Mouse (Mus musculus) adrenal gland, adult 8-10 months (tissue): ENCODE measurements around the gene Traf3. TPM values are rescaled to one million over a fixed set of nuclear protein-coding genes. Genes with fewer than 3 reads are reported as not detected.

Experiments used
- DNase-seq: peaks from one replicate; pipeline ENCODE4 v3.0.0; 2022
- total RNA-seq, 4 experiments: library from RNA; stranded (reverse); gene quantifications; 2 replicates each; pipeline ENCODE4 v1.2.4; 2022

The Traf3 gene
- total RNA-seq, 4 experiments from 2014 or later: 29.8 to 36.7 (median 34.2) TPM

DNA sequence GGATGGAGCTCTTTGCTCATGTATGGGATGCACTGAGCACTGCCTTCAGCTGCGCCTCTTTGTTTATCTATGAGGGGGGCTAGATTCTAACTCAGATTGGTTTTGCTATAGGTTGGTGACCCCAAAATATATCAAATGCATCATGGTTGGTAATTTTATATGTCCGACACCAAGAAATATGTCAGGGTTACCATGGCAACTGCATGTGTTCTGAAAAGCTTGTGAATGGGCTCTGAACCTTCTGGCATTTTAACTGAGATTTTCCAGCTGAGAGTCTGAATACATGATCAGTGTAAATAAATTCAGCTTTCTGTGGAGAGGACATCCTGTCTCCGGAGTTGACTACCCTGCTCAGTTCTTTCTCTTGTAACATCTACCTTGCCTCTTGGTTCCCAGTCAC, 37.8 kb downstream of the Traf3 start:
- DNase-seq: no peak

DNA sequence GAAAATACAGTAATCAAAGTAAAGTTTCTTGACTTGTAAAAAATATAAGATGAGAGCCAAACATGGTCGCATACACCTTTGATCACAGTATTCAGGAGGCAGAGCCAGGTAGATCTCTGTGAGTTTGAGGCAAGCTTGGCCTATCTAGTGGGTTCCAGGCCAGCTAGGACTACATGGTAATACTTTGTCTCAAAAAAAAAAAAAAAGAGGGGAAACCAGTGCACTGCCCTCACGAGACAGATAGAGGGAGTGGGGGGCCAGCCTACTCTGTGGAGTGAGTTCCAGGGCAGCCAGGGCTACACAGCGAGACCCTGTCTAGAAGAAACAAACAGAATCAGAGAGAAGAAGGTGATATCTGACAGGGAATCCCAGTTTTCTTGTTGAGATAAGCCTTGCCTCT, 41.5 kb downstream of the Traf3 start:
- DNase-seq: no peak

DNA sequence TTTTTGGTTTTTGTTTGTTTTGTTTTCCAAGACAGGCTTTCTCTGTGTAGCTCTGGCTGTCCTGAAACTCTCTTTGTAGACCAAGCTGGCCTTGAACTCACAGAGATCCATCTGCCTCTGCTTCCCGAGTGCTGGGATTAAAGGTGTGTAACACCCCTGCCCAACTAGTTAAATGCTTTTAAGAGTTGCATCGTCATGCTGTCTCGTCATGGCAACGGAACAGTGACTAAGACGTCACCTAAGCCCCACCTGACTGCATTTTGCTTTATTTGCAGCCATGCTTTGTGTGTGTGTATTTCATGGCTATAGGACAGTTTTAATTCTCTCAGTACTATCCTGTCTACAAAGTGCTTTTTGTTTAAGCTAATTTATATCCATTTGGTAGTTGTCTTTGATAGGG, 45.6 kb downstream of the Traf3 start:
- DNase-seq: no peak

DNA sequence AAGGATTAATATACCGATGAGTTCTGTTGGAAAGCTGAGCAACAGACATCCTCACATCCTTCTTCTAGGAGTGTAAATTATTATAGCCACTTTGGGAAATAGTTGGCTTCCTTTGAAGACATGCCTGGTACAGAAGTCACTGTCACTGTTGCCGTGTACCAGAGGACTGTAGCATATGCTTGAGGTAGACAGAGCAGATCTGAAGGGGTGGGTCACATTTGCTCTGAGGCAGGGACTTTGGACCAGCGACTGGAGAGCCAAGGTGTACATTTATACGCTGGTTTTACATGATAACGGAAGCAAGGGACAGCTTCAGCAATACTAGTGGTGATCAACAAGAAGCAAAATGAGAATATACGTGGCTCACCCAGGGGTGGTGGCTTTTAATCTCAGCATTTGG, 52.7 kb downstream of the Traf3 start:
- DNase-seq: no peak

DNA sequence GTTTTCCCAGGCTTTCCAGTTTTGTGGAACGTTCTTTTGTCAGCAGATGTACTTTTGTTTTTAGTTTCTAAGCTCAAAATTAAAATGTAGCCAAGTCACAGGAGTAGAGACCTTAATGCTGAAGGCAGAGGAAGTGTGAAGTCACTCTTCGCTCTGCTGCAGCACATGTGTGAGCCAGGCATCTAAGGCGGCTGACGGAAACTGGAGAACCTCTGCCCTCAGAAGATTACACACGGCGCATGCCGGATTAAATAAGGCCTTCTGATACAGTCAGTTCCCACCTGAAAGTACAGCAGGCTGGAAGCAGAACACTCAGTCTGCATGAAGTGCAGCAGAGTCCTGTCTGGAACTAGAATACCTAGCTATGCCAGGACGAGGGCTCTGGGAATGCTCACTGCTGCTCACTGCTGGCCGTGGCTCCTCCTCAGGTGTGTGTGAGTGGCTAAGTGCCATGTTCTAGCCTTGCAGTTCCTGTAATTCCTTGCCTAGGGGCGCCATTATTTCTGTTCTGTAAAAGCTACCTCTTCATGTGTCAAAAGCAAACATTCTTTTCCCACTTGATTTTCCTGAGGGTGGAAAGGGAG, 59.1 kb downstream of the Traf3 start:
- no peak for DNase-seq

DNA sequence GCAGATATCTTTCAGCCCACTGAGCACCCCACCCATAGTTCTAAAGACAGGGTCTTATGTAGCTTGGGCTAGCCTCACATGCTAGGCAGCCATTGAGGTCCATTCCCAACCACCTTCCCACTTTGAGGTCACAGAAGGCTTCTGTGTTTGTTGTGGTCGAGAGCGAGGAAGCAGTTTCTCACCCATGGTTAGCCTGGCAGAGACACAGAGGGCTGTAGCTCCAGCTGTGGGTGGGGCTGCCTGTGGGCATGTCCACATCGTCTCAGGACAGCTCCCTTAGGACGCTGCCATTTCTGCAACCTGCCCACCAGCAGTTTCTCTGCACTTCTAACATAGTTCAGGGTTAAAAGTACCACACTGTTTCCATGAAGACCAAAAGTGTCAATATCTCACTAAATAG, 61.2 kb downstream of the Traf3 start:
- DNase-seq: no peak

DNA sequence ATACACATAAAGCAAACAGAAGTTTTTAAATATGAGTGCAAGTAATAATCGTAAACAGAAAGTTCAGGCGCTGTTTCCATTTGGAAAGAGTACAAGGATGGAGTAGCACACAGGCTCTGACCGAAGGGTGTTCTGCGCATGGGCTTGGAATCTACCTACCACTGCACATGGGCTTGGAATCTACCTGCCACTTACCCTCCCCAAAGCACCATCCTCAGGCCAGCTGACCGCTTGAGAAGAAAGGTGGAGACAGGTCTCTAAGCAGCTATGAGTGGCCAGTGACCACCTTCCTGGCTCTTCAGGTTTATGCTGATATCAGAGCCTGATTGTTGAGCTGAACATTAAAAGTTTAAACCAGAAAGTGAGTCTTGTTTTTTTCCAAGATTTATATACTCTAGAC, 62.3 kb downstream of the Traf3 start:
- DNase-seq: no peak

DNA sequence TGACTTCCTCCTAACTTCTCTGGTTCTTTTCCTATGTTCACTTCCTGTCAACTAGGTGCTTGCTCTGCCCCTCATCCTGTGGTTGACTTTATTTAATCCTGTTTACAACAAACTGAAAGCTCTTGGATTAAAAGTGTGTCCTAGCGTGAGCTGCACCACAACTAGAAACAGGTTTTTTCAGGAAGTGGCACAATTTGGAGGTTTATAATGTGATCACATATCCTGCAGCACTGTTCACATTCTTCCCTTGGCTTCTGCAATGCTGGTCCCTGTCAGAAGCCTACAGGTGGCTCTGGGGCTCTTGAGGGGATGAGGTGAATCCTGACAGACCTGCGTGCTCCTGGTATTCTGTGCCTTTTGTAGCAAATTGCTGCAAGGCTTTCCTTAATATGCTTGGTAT, 64.6 kb downstream of the Traf3 start:
- no peak for DNase-seq

DNA sequence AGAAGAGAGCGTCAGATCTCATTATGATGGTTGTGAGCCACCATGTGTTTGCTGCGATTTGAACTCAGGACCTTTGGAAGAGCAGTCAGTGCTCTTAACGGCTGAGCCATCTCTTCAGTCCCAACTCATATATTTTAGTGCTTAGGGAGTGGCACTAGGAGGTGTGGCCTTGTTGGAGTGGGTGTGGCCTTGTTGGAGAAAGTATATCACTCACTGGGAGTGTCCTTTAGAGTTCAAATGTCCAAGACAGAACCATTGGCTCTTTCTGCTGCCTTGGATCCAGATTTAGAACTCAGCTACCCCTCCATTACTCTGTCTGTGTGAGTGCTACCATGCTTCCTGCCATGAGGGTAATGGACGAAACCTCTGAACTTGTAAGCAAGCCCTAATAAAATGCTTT, 67.6 kb downstream of the Traf3 start:
- DNase-seq: no peak

DNA sequence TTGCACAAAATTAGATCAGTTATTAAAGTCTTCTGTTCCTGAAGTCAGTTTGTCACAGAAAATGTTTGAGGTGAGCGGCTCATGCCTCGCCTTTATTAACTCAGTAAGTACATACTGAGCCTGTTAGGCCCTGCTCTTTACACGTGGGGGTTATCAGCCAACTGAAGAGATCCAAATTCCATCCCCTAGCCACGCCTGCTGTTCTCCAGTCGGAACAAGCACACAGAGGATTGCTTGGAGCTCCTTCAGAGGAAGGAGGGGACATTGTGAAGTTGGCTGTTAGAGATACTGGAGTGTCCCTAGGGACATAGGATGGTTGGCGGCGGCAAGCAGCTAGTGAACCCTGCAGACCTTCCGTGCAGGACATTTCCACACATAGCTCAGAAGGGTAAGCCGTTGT, 68.2 kb downstream of the Traf3 start:
- DNase-seq: no peak

DNA sequence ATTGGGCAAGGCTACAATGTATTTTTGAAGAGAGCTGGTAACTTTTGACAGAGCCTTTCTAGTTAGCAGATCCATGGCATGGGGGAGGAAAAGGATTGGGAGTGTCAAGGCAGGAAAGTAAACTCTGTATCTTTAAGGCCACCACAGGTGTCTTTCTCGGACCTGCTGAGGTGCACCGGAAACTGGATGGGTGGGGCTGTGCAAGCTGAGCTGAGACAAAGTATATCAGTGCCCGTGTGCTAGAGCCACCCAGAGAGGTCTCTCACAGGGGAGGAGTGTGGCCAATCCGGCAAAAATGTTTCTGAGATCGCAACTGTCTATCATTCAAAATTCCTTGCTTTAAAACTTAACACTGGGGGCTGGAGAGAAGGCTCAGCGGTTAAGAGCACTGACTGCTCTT, 69.5 kb downstream of the Traf3 start:
- DNase-seq: no peak

DNA sequence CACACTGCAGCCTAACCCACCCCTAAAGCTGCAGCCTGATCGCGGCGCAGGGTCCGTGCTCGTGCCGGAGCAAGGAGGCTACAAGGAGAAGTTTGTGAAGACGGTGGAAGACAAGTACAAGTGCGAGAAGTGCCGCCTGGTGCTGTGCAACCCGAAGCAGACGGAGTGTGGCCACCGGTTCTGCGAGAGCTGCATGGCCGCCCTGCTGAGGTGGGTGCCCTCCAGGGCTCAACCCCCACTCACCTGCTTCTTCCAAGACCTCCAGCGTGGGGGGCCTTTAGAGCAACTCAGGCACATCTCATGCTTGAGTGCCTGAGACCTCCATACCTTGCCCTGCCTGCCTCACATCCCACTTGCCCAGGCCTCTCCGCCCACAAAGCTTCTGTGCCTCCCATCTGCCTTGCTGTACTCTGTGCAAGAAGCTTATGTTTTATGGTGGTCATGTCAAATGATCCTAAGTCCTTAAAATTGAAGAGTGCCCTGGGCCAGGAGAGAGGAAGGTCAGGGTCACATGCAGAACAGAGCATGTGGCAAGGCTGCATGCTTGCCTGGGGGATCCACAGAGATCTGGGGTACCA, 71.5 kb downstream of the Traf3 start:
- DNase-seq: no peak

DNA sequence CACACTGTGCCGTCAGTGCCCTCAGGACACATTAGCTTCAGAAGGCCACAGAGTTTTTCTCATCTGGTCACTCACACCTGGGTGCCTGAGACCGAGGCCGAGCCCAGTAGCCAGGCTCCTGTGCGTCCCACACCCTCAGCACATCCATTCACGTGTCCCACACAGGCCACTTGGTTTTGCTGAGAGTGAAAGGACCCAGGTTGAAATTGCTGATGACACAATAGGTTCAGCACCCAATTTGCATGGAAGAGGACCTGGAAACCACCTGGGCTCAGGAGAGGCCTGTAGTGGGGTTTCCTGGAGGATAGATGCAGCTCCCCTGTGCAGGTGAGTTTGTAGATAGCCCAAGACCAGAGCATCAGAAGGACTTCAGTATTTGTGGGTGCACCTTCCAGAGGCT, 72.2 kb downstream of the Traf3 start:
- no peak for DNase-seq

DNA sequence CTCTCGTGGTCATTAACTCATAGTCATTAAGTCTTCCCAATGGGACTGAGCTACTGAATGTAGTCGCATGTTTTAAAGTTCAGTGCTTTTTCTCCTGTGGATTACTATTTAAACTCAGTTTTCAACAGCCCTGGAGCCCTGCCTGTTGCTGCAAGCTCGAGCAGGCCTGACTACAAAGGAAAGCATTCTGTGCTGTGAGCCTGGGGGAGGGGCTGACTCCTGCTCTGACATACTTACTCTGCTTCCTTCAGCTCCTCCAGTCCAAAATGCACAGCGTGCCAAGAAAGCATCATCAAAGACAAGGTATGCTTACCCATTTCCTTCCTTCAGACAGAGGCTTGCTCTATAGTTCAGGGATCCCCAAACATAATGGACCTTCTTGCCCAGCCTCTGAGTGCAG, 72.6 kb downstream of the Traf3 start:
- DNase-seq: no peak

DNA sequence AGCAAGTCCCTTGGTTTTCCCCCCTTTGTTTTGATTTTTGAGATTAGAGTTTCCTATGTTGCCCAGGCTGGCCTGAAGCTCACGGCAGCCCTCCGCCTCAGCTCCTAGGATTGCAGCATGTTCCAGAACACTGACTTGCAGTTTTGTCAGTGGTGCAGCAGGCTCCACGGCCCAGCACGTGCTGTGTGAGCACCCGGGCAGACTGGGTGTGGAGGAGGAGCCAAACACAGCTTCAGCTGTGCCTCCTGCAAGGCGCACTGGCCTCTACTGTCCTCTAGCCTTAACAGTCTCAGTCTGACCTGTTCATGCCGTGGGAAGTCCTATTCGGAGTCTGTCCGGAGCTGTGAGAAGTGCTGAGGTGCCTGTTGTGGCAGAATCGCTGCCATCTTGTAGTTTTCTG, 73.8 kb downstream of the Traf3 start:
- DNase-seq: no peak

DNA sequence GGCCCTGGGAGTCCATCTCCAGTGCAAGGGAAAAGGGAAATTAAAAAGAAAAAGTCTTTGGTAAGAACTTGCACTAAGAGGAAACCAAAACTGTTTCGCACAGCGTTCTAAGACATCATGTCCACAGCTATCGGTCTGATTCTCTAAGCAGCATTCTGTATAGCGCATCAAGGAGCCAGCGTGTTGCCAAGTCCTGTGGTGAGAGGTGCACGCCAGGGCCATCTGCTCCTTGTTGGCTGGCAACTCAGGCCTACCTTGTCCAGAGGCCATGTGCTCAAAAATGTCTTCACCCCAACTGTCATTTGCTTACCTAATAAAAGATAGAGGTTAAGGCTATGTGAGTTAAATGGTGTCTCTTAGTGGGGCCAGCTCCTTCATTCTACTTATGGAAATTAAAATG, 75.7 kb downstream of the Traf3 start:
- no peak for DNase-seq

DNA sequence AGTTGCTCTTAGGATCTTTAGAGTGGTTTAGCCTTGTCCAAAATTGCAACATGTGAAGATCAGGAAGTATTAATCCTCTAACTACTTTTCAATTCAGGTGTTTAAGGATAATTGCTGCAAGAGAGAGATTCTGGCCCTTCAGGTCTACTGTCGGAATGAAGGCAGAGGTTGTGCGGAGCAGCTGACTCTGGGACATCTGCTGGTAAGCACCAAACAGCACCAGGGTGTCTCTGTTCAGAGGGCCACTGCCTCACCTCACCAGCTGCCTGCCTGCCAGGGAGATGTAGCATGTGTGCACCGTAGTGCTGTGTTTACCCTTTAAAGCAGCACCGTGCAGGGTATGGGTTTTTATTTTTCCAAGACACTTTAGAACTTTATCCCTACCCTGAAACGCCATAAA, 76.2 kb downstream of the Traf3 start:
- DNase-seq: no peak

DNA sequence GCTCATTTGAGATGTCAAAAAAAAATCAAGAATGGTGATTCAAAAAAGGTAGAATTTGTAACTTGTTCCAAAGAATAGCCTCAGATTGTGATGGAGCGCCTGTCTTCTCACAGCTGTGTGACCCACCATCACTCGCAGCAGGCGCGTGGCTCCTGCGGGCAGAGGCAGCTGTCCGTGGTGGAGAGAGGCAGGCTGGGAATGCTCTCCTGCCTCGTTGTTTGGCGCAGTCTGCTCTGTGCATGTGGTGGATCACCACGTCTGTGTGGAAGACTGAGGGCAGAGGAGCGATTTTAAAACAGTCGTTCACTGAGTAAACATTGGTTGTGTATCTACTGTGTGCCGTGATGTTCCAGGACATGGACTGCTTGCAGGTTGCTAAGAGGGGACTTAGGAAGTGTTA, 77.6 kb downstream of the Traf3 start:
- no peak for DNase-seq

DNA sequence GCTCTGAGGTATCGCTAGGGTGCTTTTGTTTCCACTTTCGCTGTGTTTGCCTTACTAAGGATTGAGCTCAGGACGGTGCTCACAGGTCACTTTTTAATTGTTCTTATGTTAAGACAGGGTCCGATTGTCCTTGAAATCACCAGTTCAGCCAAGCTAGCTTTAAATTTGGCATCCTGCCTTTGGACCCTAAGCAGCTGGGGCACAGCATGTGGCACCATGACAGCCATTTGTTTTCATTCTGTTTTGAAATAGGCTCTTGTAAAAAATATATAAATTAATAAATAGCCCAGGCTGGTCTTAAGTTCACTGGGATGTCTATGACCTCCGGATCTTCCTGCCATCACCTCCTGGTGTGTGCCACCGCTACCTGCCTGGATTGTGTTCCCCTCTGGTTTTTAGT, 78.9 kb downstream of the Traf3 start:
- no peak for DNase-seq

DNA sequence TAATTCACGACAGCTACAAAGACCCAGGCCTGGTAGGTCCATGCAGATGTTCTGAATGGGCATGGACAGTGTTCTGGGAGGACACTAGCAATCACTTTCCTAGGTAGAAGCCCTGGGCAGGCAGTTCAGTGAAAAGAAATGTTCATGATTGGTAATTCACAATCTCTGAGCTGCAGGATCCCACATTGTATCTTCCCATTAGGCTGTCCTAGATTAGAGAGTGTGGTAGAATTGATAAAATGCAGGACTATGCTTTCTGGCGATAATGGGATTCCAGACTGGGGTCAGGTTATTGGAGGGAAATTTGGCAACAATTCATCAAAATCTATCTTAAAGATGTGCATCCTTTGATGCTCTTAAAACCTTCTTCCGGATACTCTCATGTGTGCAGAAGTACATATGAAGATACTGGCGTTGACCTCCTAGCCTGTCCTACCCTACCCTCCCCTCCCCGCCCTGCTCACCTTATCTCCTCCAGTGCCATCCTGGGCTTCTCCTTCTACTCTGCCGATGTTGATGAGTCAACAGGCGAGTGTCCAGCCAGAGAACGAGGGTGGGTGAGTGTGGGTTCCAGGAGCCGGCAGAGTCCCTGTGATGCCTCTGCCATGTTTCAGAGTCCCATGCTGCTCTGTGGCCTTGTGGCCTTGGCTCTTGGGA, 80.8 kb downstream of the Traf3 start:
- DNase-seq: no peak

DNA sequence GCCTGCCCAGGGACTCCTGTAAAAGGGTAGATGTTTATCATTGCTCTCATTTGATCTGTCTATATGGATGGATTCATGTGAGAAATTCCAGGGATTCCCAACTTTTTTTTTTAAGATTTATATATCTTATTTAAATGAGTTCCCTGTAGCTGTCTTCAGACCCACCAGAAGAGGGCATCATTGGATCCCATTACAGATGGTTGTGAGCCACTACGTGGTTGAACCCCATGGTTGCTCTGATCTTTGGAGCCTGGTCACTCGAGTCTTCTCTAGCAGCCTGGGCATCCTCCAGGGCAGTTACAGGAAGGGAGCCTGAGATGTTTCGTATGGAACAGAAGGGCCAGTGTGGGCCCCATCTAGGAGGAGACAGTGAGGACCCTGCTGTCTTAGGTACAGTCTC, 82.9 kb downstream of the Traf3 start:
- DNase-seq: no peak

DNA sequence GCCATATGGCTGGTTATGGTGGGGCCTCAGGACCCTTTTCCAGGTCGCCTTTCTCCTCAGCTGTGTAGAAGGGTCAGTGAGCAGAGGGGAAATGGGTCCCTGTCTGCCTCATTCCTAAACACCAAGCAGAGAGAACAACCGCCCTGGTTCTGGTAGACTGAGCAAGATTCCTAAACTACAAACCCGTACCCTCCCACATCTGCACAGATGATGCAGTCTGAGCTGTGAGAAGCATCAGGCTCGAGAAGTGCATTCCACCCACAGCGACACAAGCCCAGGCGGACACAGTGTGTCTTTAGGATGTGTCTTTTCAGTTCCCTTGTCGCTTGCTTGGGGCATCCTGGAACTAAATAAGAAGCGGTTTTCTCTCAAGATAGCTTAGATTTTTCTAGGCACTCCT, 83.9 kb downstream of the Traf3 start:
- no peak for DNase-seq

DNA sequence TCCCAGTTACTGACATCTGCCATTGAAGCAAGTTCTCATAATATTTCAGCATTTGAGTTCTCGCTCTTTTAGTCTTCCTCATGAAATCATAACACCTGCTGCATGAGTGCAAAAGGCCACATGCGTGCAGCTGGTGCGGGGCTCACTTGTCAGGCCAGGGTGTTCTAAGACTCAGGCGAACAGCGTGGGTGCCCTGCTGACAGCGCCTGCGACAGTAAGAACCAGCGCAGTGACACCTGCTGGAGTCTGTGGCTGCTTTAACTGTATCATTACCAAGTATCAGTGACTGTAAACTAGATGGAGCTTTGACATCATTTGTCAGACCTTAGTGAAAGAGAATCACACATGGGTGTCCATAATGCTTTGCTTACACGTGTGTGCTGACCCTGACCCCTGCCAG, 85.1 kb downstream of the Traf3 start:
- DNase-seq: no peak

DNA sequence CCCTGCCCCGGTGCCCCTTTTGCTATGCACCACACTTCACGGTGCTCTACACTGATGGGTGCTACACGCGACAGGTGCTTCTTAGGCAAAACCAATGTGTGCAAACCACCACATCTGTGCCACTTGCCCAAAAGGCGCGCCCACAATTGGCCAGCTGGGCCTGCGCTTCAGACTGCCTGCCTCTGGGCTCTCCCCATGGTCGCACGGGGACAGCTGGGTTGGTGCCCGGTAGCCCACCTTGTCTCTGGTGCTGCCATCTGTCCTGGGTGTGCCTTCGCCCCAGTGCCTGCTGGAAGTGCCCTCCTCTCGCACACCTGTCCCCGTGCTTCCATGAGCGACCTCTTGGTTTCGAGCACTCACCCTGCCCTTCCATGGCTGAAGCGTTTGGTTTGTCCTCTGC, 97.5 kb downstream of the Traf3 start:
- DNase-seq: no peak

DNA sequence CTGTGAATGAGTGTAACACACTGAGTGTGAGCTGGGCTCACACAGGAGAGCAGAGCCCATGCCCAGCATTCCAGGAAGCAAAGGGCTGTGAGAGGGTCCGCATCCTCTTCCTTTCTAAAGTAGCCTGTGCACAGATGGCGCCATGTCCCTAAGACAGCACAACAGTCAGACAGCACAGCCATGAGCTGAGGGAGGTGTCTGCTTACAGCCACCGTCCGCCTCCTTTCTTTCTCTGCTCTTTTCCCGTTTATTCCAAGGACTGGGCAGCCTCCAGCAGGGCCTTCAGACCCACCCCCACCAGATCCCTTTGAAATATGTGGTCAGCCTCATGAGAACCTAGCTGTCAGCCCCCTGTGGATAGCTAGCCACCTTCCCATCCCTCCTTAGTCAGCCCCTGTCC, 99.0 kb downstream of the Traf3 start:
- no peak for DNase-seq
